Mouse (Mus musculus) ES-E14 (cell line): ENCODE results near the gene Rln3. TPM values are rescaled to one million over a fixed set of nuclear protein-coding genes. Genes with fewer than 3 reads are reported as not detected.

ENCODE experiments used
- DNase-seq: peaks from one replicate; pipeline ENCODE4 v3.0.0-alpha.2; 2013; ENCODE audit warnings: low read depth, low spot score
- H3K27ac ChIP-seq: 2 replicates; pipeline ENCODE4 v1.5.1; 2012; ENCODE audit warnings: low read depth, mild to moderate bottlenecking, low read length, moderate library complexity, mixed read lengths; ENCODE audit not compliant: poor library complexity, insufficient read depth, severe bottlenecking
- H3K36me3 ChIP-seq: 2 replicates; pipeline ENCODE4 v1.6.1; 2012; ENCODE audit warnings: mild to moderate bottlenecking, low read length, moderate library complexity, mixed read lengths; ENCODE audit not compliant: control insufficient read depth, poor library complexity, insufficient read depth, severe bottlenecking
- H3K4me1 ChIP-seq, 2 experiments: fragments of 150-350 bp in 1 of 2; sonication (generic) in 1 of 2; 2 replicates each; pipeline ENCODE4 v1.6.1; 2012; ENCODE audit warnings: low read length in 2 of 2, mild to moderate bottlenecking in 1 of 2, mixed read lengths in 1 of 2; ENCODE audit not compliant: control insufficient read depth in 2 of 2, insufficient read depth in 2 of 2, poor library complexity in 1 of 2
- H3K4me3 ChIP-seq, 2 experiments: fragments of 150-350 bp in 1 of 2; sonication (generic) in 1 of 2; 2 replicates each; pipeline ENCODE4 v1.5.1; 2012; ENCODE audit warnings: low read length in 2 of 2, low read depth in 1 of 2, mild to moderate bottlenecking in 1 of 2, mixed read lengths in 1 of 2; ENCODE audit not compliant: insufficient read depth in 1 of 2, poor library complexity in 1 of 2, severe bottlenecking in 1 of 2
- H3K9ac ChIP-seq: 2 replicates; pipeline ENCODE4 v1.6.1; 2012; ENCODE audit warnings: low read depth, mild to moderate bottlenecking, low read length, mixed read lengths; ENCODE audit not compliant: poor library complexity, insufficient read depth, severe bottlenecking
- H3K9me3 ChIP-seq: fragments of 150-350 bp; sonication (generic); 2 replicates; pipeline ENCODE4 v1.6.1; 2012; ENCODE audit warnings: low read depth, mild to moderate bottlenecking, low read length; ENCODE audit not compliant: control insufficient read depth, insufficient read depth
- CHD2 ChIP-seq: IDR thresholded peaks from 2 replicates; pipeline ENCODE4 v1.6.1; 2014; ENCODE audit warnings: mild to moderate bottlenecking, low read depth, low read length, inconsistent platforms
- HCFC1 ChIP-seq: IDR thresholded peaks from 2 replicates; pipeline ENCODE4 v1.6.1; 2012; ENCODE audit warnings: low read length, inconsistent platforms, borderline replicate concordance; ENCODE audit not compliant: insufficient read depth
- MAFK ChIP-seq: IDR thresholded peaks from 2 replicates; pipeline ENCODE4 v1.6.1; 2014; ENCODE audit warnings: mild to moderate bottlenecking, low read depth, low read length, inconsistent platforms; ENCODE audit not compliant: insufficient read depth
- ZC3H11A ChIP-seq: IDR thresholded peaks from 2 replicates; pipeline ENCODE4 v1.6.1; 2012; ENCODE audit warnings: low read depth, mild to moderate bottlenecking, inconsistent platforms, low read length, borderline replicate concordance
- ZNF384 ChIP-seq: IDR thresholded peaks from 2 replicates; pipeline ENCODE4 v1.6.1; 2012; ENCODE audit warnings: low read depth, low read length, inconsistent platforms
- in situ Hi-C, 2 experiments: fragments of 600-800 bp; cut with MboI; formaldehyde crosslinking; loops; one replicate each; pipeline ENCODE4 v1.15.1; 2025; ENCODE audit warnings: low sequenced_read_pairs in 2 of 2, inconsistent platforms in 1 of 2; ENCODE audit not compliant: unreplicated experiment in 2 of 2
- total RNA-seq: library from RNA; depleted of rRNA; stranded (reverse); fragments of 300-350 nt; gene quantifications from 2 replicates; pipeline ENCODE4 v1.2.3, GENCODE M21; 2012; rRNA removed

Rln3 gene
- total RNA-seq, 1 experiment: 7.3 TPM

DNA sequence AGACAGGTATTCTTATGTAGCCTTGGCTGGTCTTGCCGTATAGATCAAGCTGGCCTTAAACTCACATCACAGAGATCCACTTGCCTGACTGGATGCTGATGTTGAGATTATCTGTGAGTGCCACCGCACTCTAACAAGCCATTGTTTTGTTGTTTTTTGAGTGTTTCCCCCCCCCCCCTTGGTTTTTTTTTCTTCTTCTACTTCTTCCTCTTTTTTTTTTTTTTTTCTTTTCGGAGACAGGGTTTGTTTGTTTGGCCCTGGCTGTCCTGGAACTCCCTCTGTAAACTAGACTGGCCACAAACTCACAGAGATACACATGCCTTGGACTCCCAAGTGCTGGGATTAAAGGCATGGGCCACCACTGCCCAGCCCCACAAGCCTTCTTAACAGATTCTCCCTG, 50.8 kb downstream of the Rln3 start:
- peaks cover 2 to 4% of the 10 kb centered on the region in 2 experiments for H3K4me1 ChIP-seq
- TF ChIP-seq ZNF384 (no peak), MAFK (no peak), ZC3H11A (no peak), HCFC1 (no peak), CHD2 (no peak)
- H3K36me3 ChIP-seq: peaks cover 2% of the 10 kb centered on the region; the same call in 1 of the 2 replicates
- H3K4me3 ChIP-seq: no peak overlapping the region
- H3K9ac ChIP-seq: no peak overlapping the region
- in situ Hi-C loops: no loop called here
- no peak overlapping the region for H3K27ac ChIP-seq
- no peak for DNase-seq
- H3K9me3 ChIP-seq: no peaks in the 10 kb centered on the region

Other genes starting within 250 kb of the Rln3 start
- gene Adgrl1, start 144.9 kb downstream of the Rln3 start, total RNA-seq: 119 and 213 TPM in 2 replicates
- gene Gm10644, start 89.8 kb downstream of the Rln3 start, total RNA-seq: 1.8 and 3.1 TPM in 2 replicates
- 30.3 and 43.3 TPM in 2 replicates for gene Asf1b, start 89.5 kb downstream of the Rln3 start, total RNA-seq
- gene Prkaca, start 72.0 kb downstream of the Rln3 start, total RNA-seq: 19.4 and 31.4 TPM in 2 replicates
- gene Samd1, start 47.3 kb downstream of the Rln3 start, total RNA-seq: 125 and 191 TPM in 2 replicates
- 1.2 and 1.8 TPM in 2 replicates for gene 1700067K01Rik, start 43.5 kb downstream of the Rln3 start, total RNA-seq
- gene 2210011C24Rik, start 32.8 kb downstream of the Rln3 start, total RNA-seq: 4.6 and 9.1 TPM in 2 replicates
- 25.5 and 29.0 TPM in 2 replicates for gene Palm3, start 23.5 kb downstream of the Rln3 start, total RNA-seq
- gene Il27ra, start 2.4 kb downstream of the Rln3 start, total RNA-seq: 0.89 and 3.6 TPM in 2 replicates
- 1.5 and 1.7 TPM in 2 replicates for gene Gm10643, start 20.1 kb upstream of the Rln3 start, total RNA-seq
- 16.2 and 22.3 TPM in 2 replicates for gene Rfx1, start 21.8 kb upstream of the Rln3 start, total RNA-seq
- 53.5 and 62.0 TPM in 2 replicates for gene Dcaf15, start 59.8 kb upstream of the Rln3 start, total RNA-seq
- 1.5 and 2.0 TPM in 2 replicates for gene Podnl1, start 81.0 kb upstream of the Rln3 start, total RNA-seq
- 17.7 and 18.9 TPM in 2 replicates for gene Cc2d1a, start 102.9 kb upstream of the Rln3 start, total RNA-seq
- 4.9 TPM in 2 replicates for gene 4930432K21Rik, start 103.0 kb upstream of the Rln3 start, total RNA-seq
- gene Nanos3, start 140.2 kb upstream of the Rln3 start, total RNA-seq: 7.0 and 9.9 TPM in 2 replicates
- gene Zswim4, start 192.1 kb upstream of the Rln3 start, total RNA-seq: 22.1 and 24.6 TPM in 2 replicates
- gene D8Ertd738e, start 204.7 kb upstream of the Rln3 start, total RNA-seq: 148 and 181 TPM in 2 replicates
- gene Mri1, start 212.3 kb upstream of the Rln3 start, total RNA-seq: 32.7 and 55.6 TPM in 2 replicates
- gene Ccdc130, start 225.4 kb upstream of the Rln3 start, total RNA-seq: 12.5 and 14.9 TPM in 2 replicates